Mouse (Mus musculus) E14TG2a.4 (cell line): ENCODE data around the gene Gm3015.
"Not testable (repeated sequence)": the region's sequence is repeated elsewhere in the genome, so short reads cannot be mapped to it uniquely, and the experiment has no call there.

Experiments
- CTCF ChIP-seq: conservative IDR thresholded peaks from 2 replicates; pipeline ENCODE4 v1.5.1; 2014; ENCODE audit warnings: low read length
- NANOG ChIP-seq: IDR thresholded peaks from 2 replicates; pipeline ENCODE4 v1.6.1; 2014; ENCODE audit warnings: borderline replicate concordance, low read length, mixed read lengths
- POU5F1 ChIP-seq: IDR thresholded peaks from 2 replicates; pipeline ENCODE4 v1.6.1; 2014; ENCODE audit warnings: low read length, borderline replicate concordance

DNA sequence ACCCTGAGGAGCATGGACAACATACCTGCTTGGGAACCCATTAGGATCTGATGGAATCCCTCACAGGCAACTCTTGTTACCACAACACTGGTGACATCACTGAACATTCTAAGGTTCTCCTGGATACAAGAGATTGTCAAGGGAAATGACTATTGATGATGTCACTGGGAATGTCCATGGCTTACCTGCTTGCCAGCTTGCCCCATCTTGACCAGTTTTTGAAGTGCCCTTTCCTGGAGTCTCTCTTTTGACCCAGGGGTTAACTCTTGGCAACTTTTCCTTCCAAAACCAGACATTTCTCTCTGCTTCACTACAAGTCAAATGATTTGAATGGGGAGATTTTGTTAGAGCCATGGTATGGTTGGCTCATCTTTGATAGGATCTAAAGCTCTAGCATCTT is 29.3 kb upstream of the Gm3015 start, which contains the start of gene Gm10377:
- TF ChIP-seq CTCF, NANOG, POU5F1: not testable (repeated sequence)
